Mouse (Mus musculus): ENCODE data around the gene Gm16253. TPM values are rescaled to one million over a fixed set of nuclear protein-coding genes. Genes with fewer than 3 reads are reported as not detected.

Gm16253 gene
- polyA plus RNA-seq, 1 experiment from 2014 or later = 0.46 TPM

DNA sequence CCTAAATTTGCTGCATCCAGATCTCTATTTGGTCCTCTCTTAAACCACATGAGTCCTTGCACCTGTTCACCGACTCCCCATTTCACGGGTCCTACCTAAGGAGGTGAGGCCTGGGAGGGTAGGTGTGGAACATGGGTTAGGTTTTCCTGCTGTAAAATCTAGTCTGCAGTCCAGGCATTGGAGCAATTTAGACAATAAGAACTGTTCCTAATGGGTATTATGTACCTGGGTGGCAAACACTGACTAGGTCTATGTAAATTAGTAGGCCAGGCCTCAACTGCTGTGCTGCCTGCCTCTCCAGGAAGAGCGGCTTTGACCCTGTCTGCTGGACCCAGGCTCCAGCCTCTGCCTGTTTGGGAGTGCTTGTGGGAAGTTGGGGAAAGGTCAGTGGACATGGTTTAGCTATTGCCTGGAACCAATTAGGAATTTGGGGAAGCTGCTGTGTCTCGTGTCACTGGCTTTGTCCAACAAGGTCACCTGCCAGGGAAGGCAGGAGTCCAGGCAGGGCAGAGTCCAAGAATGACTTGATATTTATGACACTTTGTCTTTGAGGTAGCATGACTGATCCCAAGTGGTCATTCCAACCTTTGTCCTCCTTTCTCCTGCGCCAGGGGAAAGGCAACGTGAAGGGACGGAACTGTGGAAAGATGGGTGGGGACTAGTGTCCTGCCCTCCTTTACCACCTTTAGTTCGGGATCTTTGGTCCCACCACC lies 1.4 kb upstream of the Gm16253 start:
- 81% methylated on average over 8 of the region's 8 CpGs for WGBS
- no peaks in the 10 kb centered on the region for H3K9me3 ChIP-seq (ENCODE audit: control insufficient read depth, low read length)
- peaks cover 3% of the 10 kb centered on the region for H3K4me1 ChIP-seq (replicated peaks; ENCODE audit: control insufficient read depth, insufficient read depth, low read length)
- no peak overlapping the region for H3K4me3 ChIP-seq (ENCODE audit: low read depth, low read length)
- ATAC-seq (ENCODE audit: low FRiP score) (no peak), DNase-seq (ENCODE audit: low spot score) (no peak)
- no peak overlapping the region for H3K27ac ChIP-seq (ENCODE audit: low read depth, low read length)
- no peaks in the 10 kb centered on the region for H3K36me3 ChIP-seq (ENCODE audit: control insufficient read depth, insufficient read depth, low read length)
- H3K27me3 ChIP-seq (ENCODE audit: control insufficient read depth, insufficient read depth, low read length) = no peaks in the 10 kb centered on the region
- H3K4me2 ChIP-seq (replicated peaks; ENCODE audit: low read depth, low read length) = no peak overlapping the region
- H3K9ac ChIP-seq (ENCODE audit: low read depth, low read length) = no peak overlapping the region

DNA sequence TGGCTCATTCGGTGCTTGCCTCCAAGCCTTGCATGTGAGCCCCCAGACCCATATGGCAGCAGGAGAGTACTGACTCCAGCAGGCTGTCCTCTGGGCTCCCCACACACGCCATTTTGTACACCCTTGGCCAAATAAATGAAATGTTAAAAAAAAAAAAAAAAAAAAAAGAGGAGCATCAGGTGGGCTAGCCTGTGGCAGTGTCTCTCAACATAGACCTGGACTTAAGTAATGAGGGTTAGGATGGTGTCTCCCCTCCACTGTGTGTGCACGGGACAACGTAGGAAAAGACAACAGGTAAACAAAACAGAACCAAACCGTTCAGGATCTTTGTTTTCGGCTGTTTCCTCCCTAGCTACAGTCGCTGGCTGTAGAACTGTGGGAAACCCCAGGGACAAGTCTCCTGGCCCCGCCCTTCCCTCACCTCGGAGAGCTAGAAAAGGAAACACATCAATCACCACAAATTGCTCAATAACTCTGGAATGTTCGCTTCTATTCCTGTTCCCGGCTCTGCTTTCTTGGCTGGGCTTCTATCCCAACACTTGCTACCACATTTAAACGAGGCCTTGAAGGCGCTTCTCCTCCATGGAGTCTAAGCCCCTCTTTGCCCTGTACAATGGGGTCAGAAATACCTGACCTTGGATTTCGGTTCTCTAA lies 652 bp upstream of the Gm16253 start:
- Histone ChIP-seq H3K9ac (ENCODE audit: low read depth, low read length) (0 out of 2 replicates have a peak overlapping the region, but pooled peaks have one; percentile 25), H3K27ac (ENCODE audit: low read depth, low read length) (peak overlapping the region; percentile 48; the same call in 1 of the 2 replicates), H3K9me3 (ENCODE audit: control insufficient read depth, low read length) (no peaks in the 10 kb centered on the region), H3K4me1 (replicated peaks; ENCODE audit: control insufficient read depth, insufficient read depth, low read length) (peaks cover 3% of the 10 kb centered on the region), H3K27me3 (ENCODE audit: control insufficient read depth, insufficient read depth, low read length) (no peaks in the 10 kb centered on the region), H3K4me3 (ENCODE audit: low read depth, low read length) (no peak overlapping the region), H3K4me2 (replicated peaks; ENCODE audit: low read depth, low read length) (peak overlapping the region; percentile 18; the same call in 1 of the 2 replicates), H3K36me3 (ENCODE audit: control insufficient read depth, insufficient read depth, low read length) (no peaks in the 10 kb centered on the region)
- 63% methylated on average over 14 of the region's 14 CpGs for WGBS
- no peak for DNase-seq (ENCODE audit: low spot score)
- no peak for ATAC-seq (ENCODE audit: low FRiP score)

DNA sequence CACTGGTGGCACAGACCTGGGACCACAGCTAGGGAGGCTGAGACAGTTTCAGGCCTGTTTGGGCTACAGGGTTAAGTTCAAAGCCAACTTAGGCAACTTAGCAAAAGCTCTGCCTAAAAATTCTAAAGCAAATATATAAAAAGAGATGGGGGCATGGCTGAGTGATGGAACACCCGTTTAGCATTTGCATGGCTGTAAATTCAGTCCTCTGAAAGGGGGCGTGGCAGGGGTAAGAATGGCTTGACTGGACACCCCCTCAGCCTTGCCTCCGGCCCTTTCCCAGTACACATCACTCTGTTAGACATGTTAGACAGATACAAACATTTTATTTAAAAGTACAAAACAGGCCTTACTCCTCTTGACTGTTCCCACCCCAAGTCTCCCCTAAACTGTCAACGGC lies 782 bp downstream of the Gm16253 start:
- ATAC-seq (ENCODE audit: low FRiP score) (no peak), DNase-seq (ENCODE audit: low spot score) (no peak)
- Histone ChIP-seq H3K4me1 (replicated peaks; ENCODE audit: control insufficient read depth, insufficient read depth, low read length) (peaks cover 3% of the 10 kb centered on the region), H3K27ac (ENCODE audit: low read depth, low read length) (peak overlapping the region; percentile 30; the same call in 1 of the 2 replicates), H3K27me3 (ENCODE audit: control insufficient read depth, insufficient read depth, low read length) (no peaks in the 10 kb centered on the region), H3K4me2 (replicated peaks; ENCODE audit: low read depth, low read length) (no peak overlapping the region), H3K36me3 (ENCODE audit: control insufficient read depth, insufficient read depth, low read length) (no peaks in the 10 kb centered on the region), H3K9ac (ENCODE audit: low read depth, low read length) (no peak overlapping the region), H3K9me3 (ENCODE audit: control insufficient read depth, low read length) (no peaks in the 10 kb centered on the region), H3K4me3 (ENCODE audit: low read depth, low read length) (no peak overlapping the region)
- WGBS = 74% methylated on average over 4 of the region's 4 CpGs

DNA sequence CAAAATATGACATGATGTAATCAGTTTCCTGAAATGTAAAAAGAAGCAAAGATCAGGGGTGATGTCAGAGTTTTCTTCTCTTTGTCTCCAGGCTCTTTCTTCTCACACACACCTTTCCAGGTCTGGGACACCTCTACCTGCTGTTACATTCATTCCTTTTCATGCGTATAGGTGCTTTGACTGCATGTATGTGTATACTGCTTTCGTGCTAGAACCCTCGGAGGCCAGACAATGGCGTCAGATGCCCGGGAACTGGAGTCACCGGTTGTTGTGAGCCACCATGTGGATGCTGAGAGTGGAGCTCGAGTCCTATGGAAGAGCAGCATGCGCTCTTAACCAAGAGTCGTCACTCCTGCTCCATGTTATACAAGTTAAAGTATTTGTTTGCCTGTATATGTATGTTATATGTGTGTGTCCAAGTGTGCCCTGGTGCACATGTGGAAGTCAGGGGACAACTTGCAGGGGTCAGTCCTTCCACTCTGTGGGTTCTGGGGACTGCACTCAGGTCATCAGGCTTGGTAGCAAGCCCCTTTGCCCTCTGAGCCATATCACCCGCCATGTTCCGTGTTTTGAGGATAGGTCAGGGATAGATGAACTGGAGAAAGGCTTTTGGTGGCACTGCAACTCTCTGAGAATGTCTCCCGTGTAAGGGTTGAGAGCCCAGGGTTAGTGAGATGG lies 1.9 kb downstream of the Gm16253 start:
- Histone ChIP-seq H3K27ac (ENCODE audit: low read depth, low read length) (no peak overlapping the region), H3K36me3 (ENCODE audit: control insufficient read depth, insufficient read depth, low read length) (no peaks in the 10 kb centered on the region), H3K4me2 (replicated peaks; ENCODE audit: low read depth, low read length) (no peak overlapping the region), H3K9ac (ENCODE audit: low read depth, low read length) (no peak overlapping the region), H3K27me3 (ENCODE audit: control insufficient read depth, insufficient read depth, low read length) (no peaks in the 10 kb centered on the region), H3K4me1 (replicated peaks; ENCODE audit: control insufficient read depth, insufficient read depth, low read length) (peaks cover 3% of the 10 kb centered on the region), H3K9me3 (ENCODE audit: control insufficient read depth, low read length) (no peaks in the 10 kb centered on the region), H3K4me3 (ENCODE audit: low read depth, low read length) (no peak overlapping the region)
- no peak for ATAC-seq (ENCODE audit: low FRiP score)
- DNase-seq (ENCODE audit: low spot score) = no peak
- WGBS = 82% methylated on average over 12 of the region's 12 CpGs

DNA sequence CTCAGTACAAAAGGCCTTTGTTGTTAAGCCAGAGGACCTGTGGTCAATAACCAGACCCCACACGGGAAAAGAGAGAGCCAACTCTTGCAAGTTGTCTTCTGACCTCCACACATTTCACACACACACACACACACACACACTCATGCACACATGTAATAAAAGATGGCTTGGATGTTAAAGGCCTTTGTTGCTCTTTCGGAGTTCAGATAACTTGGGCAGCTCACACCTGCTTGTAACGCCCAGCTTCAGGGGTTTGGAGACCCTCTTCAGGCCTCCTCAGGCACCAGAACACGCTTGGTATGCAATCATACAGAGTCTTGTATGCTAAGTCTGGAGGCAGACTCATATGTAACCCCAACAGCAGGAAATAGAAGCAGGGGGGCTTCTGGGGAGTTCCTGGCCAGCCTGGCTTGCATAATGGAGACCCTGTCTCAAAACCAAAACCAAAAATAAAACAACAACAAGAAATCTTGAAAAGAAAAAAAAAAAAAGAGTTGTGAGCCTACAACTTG lies 2.5 kb downstream of the Gm16253 start:
- H3K4me1 ChIP-seq (replicated peaks; ENCODE audit: control insufficient read depth, insufficient read depth, low read length) = peaks cover 3% of the 10 kb centered on the region
- no peak overlapping the region for H3K4me2 ChIP-seq (replicated peaks; ENCODE audit: low read depth, low read length)
- H3K9ac ChIP-seq (ENCODE audit: low read depth, low read length) = no peak overlapping the region
- no peaks in the 10 kb centered on the region for H3K36me3 ChIP-seq (ENCODE audit: control insufficient read depth, insufficient read depth, low read length)
- H3K4me3 ChIP-seq (ENCODE audit: low read depth, low read length) = no peak overlapping the region
- H3K27me3 ChIP-seq (ENCODE audit: control insufficient read depth, insufficient read depth, low read length) = no peaks in the 10 kb centered on the region
- ATAC-seq (ENCODE audit: low FRiP score) (no peak), DNase-seq (ENCODE audit: low spot score) (no peak)
- no peaks in the 10 kb centered on the region for H3K9me3 ChIP-seq (ENCODE audit: control insufficient read depth, low read length)
- WGBS = 74% methylated on average over 4 of the region's 4 CpGs
- no peak overlapping the region for H3K27ac ChIP-seq (ENCODE audit: low read depth, low read length)

DNA sequence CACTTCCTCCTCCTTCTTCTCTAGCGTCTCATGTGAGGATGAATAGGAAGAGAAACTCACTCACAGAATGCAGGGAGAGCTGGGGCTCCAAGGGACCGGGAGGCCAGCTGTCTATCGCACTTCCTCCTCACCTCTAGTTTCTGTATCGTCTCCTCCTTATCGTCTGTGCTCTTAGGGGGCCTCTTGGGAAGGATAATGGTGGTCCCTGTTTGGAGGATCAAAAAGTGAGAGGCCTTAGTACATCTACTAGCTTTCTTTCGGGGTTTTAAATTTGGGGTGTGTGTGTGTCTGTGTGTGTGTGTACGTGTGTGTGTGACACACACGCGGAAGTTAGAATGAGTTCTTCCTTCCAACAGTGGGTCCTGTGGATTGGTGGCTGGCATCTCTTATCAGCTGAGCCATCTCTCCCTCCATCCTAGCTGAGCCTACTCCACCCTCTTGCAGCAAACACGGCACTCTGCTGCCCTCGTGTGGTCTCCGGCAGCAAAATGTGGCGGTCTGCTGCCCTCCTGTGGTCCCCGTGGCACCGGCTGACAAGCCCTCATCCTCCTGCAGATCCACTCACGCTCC lies 3.2 kb downstream of the Gm16253 start:
- Histone ChIP-seq H3K36me3 (ENCODE audit: control insufficient read depth, insufficient read depth, low read length) (no peaks in the 10 kb centered on the region), H3K9me3 (ENCODE audit: control insufficient read depth, low read length) (no peaks in the 10 kb centered on the region), H3K27me3 (ENCODE audit: control insufficient read depth, insufficient read depth, low read length) (no peaks in the 10 kb centered on the region), H3K4me3 (ENCODE audit: low read depth, low read length) (no peak overlapping the region), H3K27ac (ENCODE audit: low read depth, low read length) (no peak overlapping the region), H3K4me2 (replicated peaks; ENCODE audit: low read depth, low read length) (peak overlapping the region; percentile 14), H3K4me1 (replicated peaks; ENCODE audit: control insufficient read depth, insufficient read depth, low read length) (peaks cover 3% of the 10 kb centered on the region), H3K9ac (ENCODE audit: low read depth, low read length) (no peak overlapping the region)
- ATAC-seq (ENCODE audit: low FRiP score) (peak; percentile 69), DNase-seq (ENCODE audit: low spot score) (peak; percentile 96)
- WGBS = 15% methylated on average over 16 of the region's 16 CpGs

DNA sequence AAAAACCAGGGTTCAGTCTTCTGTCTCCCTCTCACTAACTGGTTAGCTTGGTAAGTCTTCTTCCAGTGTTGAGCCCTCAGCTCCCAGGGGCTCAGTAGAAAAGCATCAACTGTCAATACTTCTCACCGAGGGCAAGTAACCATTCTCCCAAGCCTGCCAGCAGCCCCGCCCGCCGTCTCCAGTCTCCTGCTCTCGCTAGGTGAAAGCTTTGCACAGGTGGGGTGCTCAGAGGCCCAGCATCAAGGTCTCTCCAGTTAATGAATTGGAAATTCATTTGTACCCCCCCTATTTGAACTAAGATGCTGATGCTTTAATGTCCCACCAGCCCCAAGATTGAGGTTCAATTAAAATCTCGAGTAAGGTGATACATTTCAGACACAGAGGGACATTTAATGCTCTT lies 4.4 kb downstream of the Gm16253 start:
- H3K9ac ChIP-seq (ENCODE audit: low read depth, low read length) = no peak overlapping the region
- no peak overlapping the region for H3K4me3 ChIP-seq (ENCODE audit: low read depth, low read length)
- H3K9me3 ChIP-seq (ENCODE audit: control insufficient read depth, low read length) = no peaks in the 10 kb centered on the region
- 43% methylated on average over 6 of the region's 6 CpGs for WGBS
- H3K27me3 ChIP-seq (ENCODE audit: control insufficient read depth, insufficient read depth, low read length) = no peaks in the 10 kb centered on the region
- no peak overlapping the region for H3K27ac ChIP-seq (ENCODE audit: low read depth, low read length)
- no peaks in the 10 kb centered on the region for H3K36me3 ChIP-seq (ENCODE audit: control insufficient read depth, insufficient read depth, low read length)
- ATAC-seq (ENCODE audit: low FRiP score) = no peak
- H3K4me1 ChIP-seq (replicated peaks; ENCODE audit: control insufficient read depth, insufficient read depth, low read length) = peaks cover 3% of the 10 kb centered on the region
- H3K4me2 ChIP-seq (replicated peaks; ENCODE audit: low read depth, low read length) = no peak overlapping the region
- DNase-seq (ENCODE audit: low spot score) = no peak

DNA sequence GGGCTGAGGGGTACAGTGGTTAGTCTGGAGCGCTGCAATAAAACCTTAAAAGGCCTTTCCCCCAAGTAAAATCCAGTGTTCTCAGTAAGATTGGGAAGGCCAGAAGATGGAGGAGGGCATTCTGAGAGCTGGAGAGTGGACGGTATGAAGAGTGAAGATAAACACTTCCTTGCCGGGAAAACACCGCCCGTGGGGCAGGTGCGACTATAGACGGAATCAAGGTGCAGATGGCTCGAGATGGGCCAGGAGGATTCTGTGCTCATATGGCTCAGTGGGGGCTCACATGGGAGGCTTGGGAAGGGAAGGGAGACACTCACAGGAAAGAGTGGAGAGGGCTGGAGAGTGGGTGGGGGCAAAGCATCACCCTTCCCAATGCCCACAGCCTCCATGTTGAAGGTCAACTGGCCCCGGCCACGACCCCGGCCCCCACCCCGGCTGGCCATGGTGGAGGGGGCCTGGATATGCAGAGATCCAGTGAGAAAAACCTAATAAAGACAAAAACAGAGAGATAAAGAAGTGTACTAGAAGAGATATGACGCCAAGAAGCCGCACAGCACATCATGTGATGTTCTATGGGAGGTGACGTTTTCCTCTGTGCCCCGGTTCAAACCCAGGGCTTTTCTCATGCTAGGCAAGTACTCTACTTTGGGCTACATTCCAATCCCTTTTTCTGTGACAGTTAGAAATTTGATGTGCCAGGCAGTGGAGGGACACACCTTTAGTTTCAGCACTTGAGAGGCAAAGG lies 5.2 kb downstream of the Gm16253 start:
- ATAC-seq (ENCODE audit: low FRiP score) (no peak), DNase-seq (ENCODE audit: low spot score) (no peak)
- H3K4me2 ChIP-seq (replicated peaks; ENCODE audit: low read depth, low read length) = no peak overlapping the region
- 84% methylated on average over 16 of the region's 16 CpGs for WGBS
- no peaks in the 10 kb centered on the region for H3K27me3 ChIP-seq (ENCODE audit: control insufficient read depth, insufficient read depth, low read length)
- no peak overlapping the region for H3K4me3 ChIP-seq (ENCODE audit: low read depth, low read length)
- no peak overlapping the region for H3K27ac ChIP-seq (ENCODE audit: low read depth, low read length)
- H3K4me1 ChIP-seq (replicated peaks; ENCODE audit: control insufficient read depth, insufficient read depth, low read length) = peaks cover 2% of the 10 kb centered on the region
- no peaks in the 10 kb centered on the region for H3K9me3 ChIP-seq (ENCODE audit: control insufficient read depth, low read length)
- H3K9ac ChIP-seq (ENCODE audit: low read depth, low read length) = no peak overlapping the region
- H3K36me3 ChIP-seq (ENCODE audit: control insufficient read depth, insufficient read depth, low read length) = no peaks in the 10 kb centered on the region

All from hindbrain, embryonic 11.5 days (tissue).